ENCODE assay signal across 36 mouse cellular contexts in the genomic region with DNA sequence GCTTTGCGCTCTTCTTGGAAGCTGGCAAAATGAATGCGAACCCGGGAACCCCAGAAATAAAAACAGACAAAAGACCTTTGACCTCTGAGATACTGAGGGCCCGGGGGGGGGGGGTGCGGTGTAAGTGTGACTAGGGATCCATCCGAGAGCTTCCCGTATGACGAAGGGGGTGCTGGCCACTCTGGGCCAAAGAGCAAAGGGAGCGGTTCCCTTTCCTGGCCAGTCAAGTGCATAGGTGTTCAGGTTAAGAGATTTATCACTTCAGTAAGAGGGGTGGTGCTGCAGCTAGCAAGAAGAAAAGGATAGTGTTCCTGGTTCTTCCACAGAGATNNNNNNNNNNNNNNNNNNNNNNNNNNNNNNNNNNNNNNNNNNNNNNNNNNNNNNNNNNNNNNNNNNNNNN. TPM values are rescaled to one million over a fixed set of nuclear protein-coding genes. Genes with fewer than 3 reads are reported as not detected.
"Had no signal": no experiment of that assay in that cellular context is flagged by ENCODE, and none has a peak within 500 bp of the region (broad histone marks: within the 10 kb centered on the region; RNA-seq: fewer than 3 reads in every experiment).

No protein-coding gene starts in this region.

- H3K27ac ChIP-seq: gastrocnemius, adult 2 months; heart, adult 2 months; heart, embryonic 13.5 days; heart, embryonic 15.5 days; hindbrain, embryonic 10.5 days; hindbrain, embryonic 12.5 days; hindbrain, embryonic 14.5 days; layer of hippocampus, adult 2 months; left cerebral cortex, adult 2 months; limb, embryonic 10.5 days; limb, embryonic 12.5 days; liver, embryonic 13.5 days had no signal

- H3K9ac ChIP-seq: forebrain, postnatal 0 days; heart, embryonic 13.5 days; heart, embryonic 15.5 days; hindbrain, embryonic 12.5 days; hindbrain, embryonic 14.5 days; limb, embryonic 12.5 days; liver, embryonic 13.5 days had no signal

- H3K9me3 ChIP-seq: heart, embryonic 13.5 days; heart, embryonic 15.5 days; hindbrain, embryonic 10.5 days; hindbrain, embryonic 12.5 days; limb, embryonic 10.5 days; limb, embryonic 12.5 days; liver, embryonic 13.5 days had no signal

- DNase-seq: forebrain, postnatal 0 days; gastrocnemius, adult 2 months; gastrocnemius, postnatal 10 days; gastrocnemius, postnatal 25 days; heart, adult 2 months; heart, postnatal 4 days; kidney, adult 18-20 months; kidney, adult 8-10 months; kidney, postnatal 10 days; kidney, postnatal 25 days; kidney, postnatal 4 days; liver; liver, embryonic 13.5 days had no signal

- H3K4me1 ChIP-seq: heart, embryonic 13.5 days; heart, embryonic 15.5 days; hindbrain, embryonic 12.5 days; limb, embryonic 10.5 days; limb, embryonic 12.5 days; liver, embryonic 13.5 days had no signal

- H3K4me2 ChIP-seq: heart, embryonic 11.5 days; heart, embryonic 13.5 days; heart, embryonic 15.5 days; hindbrain, embryonic 12.5 days; hindbrain, embryonic 14.5 days; limb, embryonic 12.5 days; liver, embryonic 11.5 days; liver, embryonic 13.5 days had no signal

- H3K4me3 ChIP-seq: gastrocnemius, adult 2 months; heart, adult 2 months; heart, embryonic 13.5 days; heart, embryonic 15.5 days; hindbrain, embryonic 10.5 days; hindbrain, embryonic 12.5 days; layer of hippocampus, adult 2 months; left cerebral cortex, adult 2 months; limb, embryonic 10.5 days; limb, embryonic 12.5 days; liver, embryonic 13.5 days had no signal

- H3K36me3 ChIP-seq: heart, embryonic 13.5 days; heart, embryonic 15.5 days; hindbrain, embryonic 10.5 days; hindbrain, embryonic 12.5 days; limb, embryonic 10.5 days; limb, embryonic 12.5 days; liver, embryonic 13.5 days had no signal

- ATAC-seq: forebrain, postnatal 0 days; hindbrain, embryonic 16.5 days had no signal

- H3K27me3 ChIP-seq: hindbrain, embryonic 12.5 days had no signal

RNA-seq across cellular contexts. Expression of gene Muc3, which starts 16.9 kb away (rescaled TPM):
- total RNA-seq: forebrain, postnatal 0 days; gastrocnemius, adult 2 months; gastrocnemius, postnatal 10 days; gastrocnemius, postnatal 25 days; gastrocnemius, postnatal 4 days; granulocyte monocyte progenitor cell, adult 5-6 weeks; heart, adult 2 months; heart, postnatal 25 days; heart, postnatal 4 days; layer of hippocampus, adult 2 months; layer of hippocampus, postnatal 10 days; layer of hippocampus, postnatal 25 days; left cerebral cortex, adult 2 months; left cerebral cortex, postnatal 14 days; left cerebral cortex, postnatal 36 days had no signal
- polyA plus RNA-seq: forebrain, postnatal 0 days; heart, adult 2 months; heart, embryonic 11.5 days; heart, embryonic 15.5 days; heart, postnatal 0 days; hindbrain, embryonic 10.5 days; hindbrain, embryonic 12.5 days; hindbrain, embryonic 14.5 days; hindbrain, embryonic 16.5 days; kidney, embryonic 14.5 days; kidney, embryonic 16.5 days; limb, embryonic 10.5 days; limb, embryonic 12.5 days; limb, embryonic 14.5 days; liver, embryonic 11.5 days; liver, embryonic 13.5 days had no signal

RNA-seq across cellular contexts. Expression of gene Muc3a, which starts 46.2 kb away (rescaled TPM):
- polyA plus RNA-seq: heart, embryonic 13.5 days; heart, postnatal 0 days; hindbrain, embryonic 12.5 days; limb, embryonic 10.5 days; liver, embryonic 11.5 days had no signal
